Mouse (Mus musculus): ENCODE measurements around the gene Olfr1167.
"Not testable (repeated sequence)": the region's sequence is repeated elsewhere in the genome, so short reads cannot be mapped to it uniquely, and the experiment has no call there.

Gene Olfr1167

GRCm38 (mm10) chr2:88155093-88155492, at the start of gene Olfr1167:
Gene Olfr1167 (minus strand): TSS chr2:88155193.
- DNase-seq (ENCODE audit: low spot score): not testable (repeated sequence)

GRCm38 (mm10) chr2:88181580-88181979, 26.6 kb upstream of the Olfr1167 start, which contains the start of gene Olfr1168:
Gene Olfr1168 (plus strand): TSS chr2:88181880.
- DNase-seq (ENCODE audit: low spot score): no peak

GRCm38 (mm10) chr2:88128172-88128571, 26.8 kb downstream of the Olfr1167 start, which contains the start of gene Olfr1166:
Gene Olfr1166 (minus strand): TSS chr2:88128272.
- DNase-seq (ENCODE audit: low spot score): no peak
